Mouse (Mus musculus): ENCODE results near the gene Apoa2. TPM values are rescaled to one million over a fixed set of nuclear protein-coding genes. Genes with fewer than 3 reads are reported as not detected.

The Apoa2 gene
- polyA plus RNA-seq, 1 experiment: not detected

- H3K79me2 ChIP-seq (ENCODE audit: control insufficient read depth, insufficient read depth): no peaks in the 10 kb centered on the region
- no peak overlapping the region for H3K4me3 ChIP-seq
- H3ac ChIP-seq (ENCODE audit: control insufficient read depth, insufficient read length): no peak overlapping the region
- H3K36me3 ChIP-seq (ENCODE audit: control insufficient read depth, insufficient read depth): peaks cover 4% of the 10 kb centered on the region
- no peak overlapping the region for H3K4me2 ChIP-seq (ENCODE audit: low read depth)
- no peaks in the 10 kb centered on the region for H3K27me3 ChIP-seq (ENCODE audit: control insufficient read depth, insufficient read depth, insufficient read length)
- no peak for TF ChIP-seq TCF3 (IDR thresholded peaks at IDR 0.05; ENCODE audit: insufficient read length, low read depth)
- no peak for TF ChIP-seq MYOG (IDR thresholded peaks at IDR 0.05; ENCODE audit: control insufficient read depth in 1 of 3, insufficient read depth in 1 of 3, insufficient read length in 2 of 3, low read depth in 2 of 3)
- no peak for TF ChIP-seq SRF (IDR thresholded peaks at IDR 0.05; ENCODE audit: control insufficient read depth, insufficient read length, low read depth)
- no peak for TF ChIP-seq CEBPB (IDR thresholded peaks at IDR 0.05; ENCODE audit: insufficient read depth, poor library complexity, severe bottlenecking)
- TF ChIP-seq MYOD1 (IDR thresholded peaks at IDR 0.05; ENCODE audit: control insufficient read depth in 1 of 3, insufficient read length in 2 of 3, low read depth in 2 of 3): no peak
- no peak for TF ChIP-seq POLR2AphosphoS2 (IDR thresholded peaks at IDR 0.05; ENCODE audit: insufficient read length, low read depth)
- no peak for TF ChIP-seq POLR2A (IDR thresholded peaks at IDR 0.05; ENCODE audit: insufficient read length, low read depth)
- no peak for TF ChIP-seq TCF12 (IDR thresholded peaks at IDR 0.05; ENCODE audit: insufficient read depth, poor library complexity, severe bottlenecking)
- TF ChIP-seq MAX (IDR thresholded peaks at IDR 0.05; ENCODE audit: low read depth): no peak
- no peak for TF ChIP-seq USF1 (IDR thresholded peaks at IDR 0.05; ENCODE audit: low read depth)
- no peak for TF ChIP-seq REST (IDR thresholded peaks at IDR 0.05; ENCODE audit: insufficient read depth, insufficient read length)
- no peak for TF ChIP-seq E2F4 (IDR thresholded peaks at IDR 0.05; ENCODE audit: insufficient read depth)
Measured at GRCm38 (mm10) chr1:171227879-171228278, 3.0 kb downstream of the Apoa2 start.

GRCm38 (mm10) chr1:171229750-171230149 is 4.9 kb downstream of the Apoa2 start:
- no peaks in the 10 kb centered on the region for H3K79me2 ChIP-seq (ENCODE audit: control insufficient read depth, insufficient read depth)
- H3K27me3 ChIP-seq (ENCODE audit: control insufficient read depth, insufficient read depth, insufficient read length): no peaks in the 10 kb centered on the region
- TF ChIP-seq CEBPB (IDR thresholded peaks at IDR 0.05; ENCODE audit: insufficient read depth, poor library complexity, severe bottlenecking): no peak
- no peak for TF ChIP-seq TCF3 (IDR thresholded peaks at IDR 0.05; ENCODE audit: insufficient read length, low read depth)
- no peak for TF ChIP-seq POLR2AphosphoS2 (IDR thresholded peaks at IDR 0.05; ENCODE audit: insufficient read length, low read depth)
- no peak for TF ChIP-seq TCF12 (IDR thresholded peaks at IDR 0.05; ENCODE audit: insufficient read depth, poor library complexity, severe bottlenecking)
- TF ChIP-seq MYOG (IDR thresholded peaks at IDR 0.05; ENCODE audit: control insufficient read depth in 1 of 3, insufficient read depth in 1 of 3, insufficient read length in 2 of 3, low read depth in 2 of 3): no peak
- no peak for TF ChIP-seq POLR2A (IDR thresholded peaks at IDR 0.05; ENCODE audit: insufficient read length, low read depth)
- no peak for TF ChIP-seq E2F4 (IDR thresholded peaks at IDR 0.05; ENCODE audit: insufficient read depth)
- TF ChIP-seq MYOD1 (IDR thresholded peaks at IDR 0.05; ENCODE audit: control insufficient read depth in 1 of 3, insufficient read length in 2 of 3, low read depth in 2 of 3): no peak
- no peak for TF ChIP-seq USF1 (IDR thresholded peaks at IDR 0.05; ENCODE audit: low read depth)
- TF ChIP-seq REST (IDR thresholded peaks at IDR 0.05; ENCODE audit: insufficient read depth, insufficient read length): no peak
- no peak for TF ChIP-seq MAX (IDR thresholded peaks at IDR 0.05; ENCODE audit: low read depth)
- H3K4me2 ChIP-seq (ENCODE audit: low read depth): no peak overlapping the region
- H3ac ChIP-seq (ENCODE audit: control insufficient read depth, insufficient read length): no peak overlapping the region
- no peak overlapping the region for H3K4me3 ChIP-seq
- peaks cover 17% of the 10 kb centered on the region for H3K36me3 ChIP-seq (ENCODE audit: control insufficient read depth, insufficient read depth)

GRCm38 (mm10) chr1:171230215-171230614 is 5.4 kb downstream of the Apoa2 start:
- H3K79me2 ChIP-seq (ENCODE audit: control insufficient read depth, insufficient read depth): no peaks in the 10 kb centered on the region
- H3K4me3 ChIP-seq: no peak overlapping the region
- no peaks in the 10 kb centered on the region for H3K27me3 ChIP-seq (ENCODE audit: control insufficient read depth, insufficient read depth, insufficient read length)
- peaks cover 20% of the 10 kb centered on the region for H3K36me3 ChIP-seq (ENCODE audit: control insufficient read depth, insufficient read depth)
- no peak overlapping the region for H3ac ChIP-seq (ENCODE audit: control insufficient read depth, insufficient read length)
- TF ChIP-seq MYOD1 (IDR thresholded peaks at IDR 0.05; ENCODE audit: control insufficient read depth in 1 of 3, insufficient read length in 2 of 3, low read depth in 2 of 3): no peak
- no peak for TF ChIP-seq REST (IDR thresholded peaks at IDR 0.05; ENCODE audit: insufficient read depth, insufficient read length)
- no peak for TF ChIP-seq SRF (IDR thresholded peaks at IDR 0.05; ENCODE audit: control insufficient read depth, insufficient read length, low read depth)
- H3K4me2 ChIP-seq (ENCODE audit: low read depth): no peak overlapping the region

- Histone ChIP-seq H3K36me3 (ENCODE audit: control insufficient read depth, insufficient read depth) (peaks cover 30% of the 10 kb centered on the region), H3K27me3 (ENCODE audit: control insufficient read depth, insufficient read depth, insufficient read length) (no peaks in the 10 kb centered on the region), H3K4me2 (ENCODE audit: low read depth) (peak overlapping the region; percentile 30), H3K4me3 (no peak overlapping the region), H3K79me2 (ENCODE audit: control insufficient read depth, insufficient read depth) (no peaks in the 10 kb centered on the region), H3ac (ENCODE audit: control insufficient read depth, insufficient read length) (no peak overlapping the region)
- TF ChIP-seq TCF12 (IDR thresholded peaks at IDR 0.05; ENCODE audit: insufficient read depth, poor library complexity, severe bottlenecking): no peak
- no peak for TF ChIP-seq TCF3 (IDR thresholded peaks at IDR 0.05; ENCODE audit: insufficient read length, low read depth)
- TF ChIP-seq E2F4 (IDR thresholded peaks at IDR 0.05; ENCODE audit: insufficient read depth): no peak
- TF ChIP-seq MAX (IDR thresholded peaks at IDR 0.05; ENCODE audit: low read depth): no peak
Measured at GRCm38 (mm10) chr1:171231844-171232243, 7.0 kb downstream of the Apoa2 start.

- H3K4me3 ChIP-seq: no peak overlapping the region
- H3K27me3 ChIP-seq (ENCODE audit: control insufficient read depth, insufficient read depth, insufficient read length): no peaks in the 10 kb centered on the region
- peaks cover 36% of the 10 kb centered on the region for H3K36me3 ChIP-seq (ENCODE audit: control insufficient read depth, insufficient read depth)
- peak overlapping the region; percentile 30 for H3K4me2 ChIP-seq (ENCODE audit: low read depth)
- H3K79me2 ChIP-seq (ENCODE audit: control insufficient read depth, insufficient read depth): no peaks in the 10 kb centered on the region
- TF ChIP-seq USF1 (IDR thresholded peaks at IDR 0.05; ENCODE audit: low read depth) (no peak), MYOG (IDR thresholded peaks at IDR 0.05; ENCODE audit: control insufficient read depth in 1 of 3, insufficient read depth in 1 of 3, insufficient read length in 2 of 3, low read depth in 2 of 3) (no peak)
- H3ac ChIP-seq (ENCODE audit: control insufficient read depth, insufficient read length): no peak overlapping the region
Measured at GRCm38 (mm10) chr1:171232348-171232747, 7.5 kb downstream of the Apoa2 start.

All from myocyte (in vitro differentiated cells).